Mouse (Mus musculus) stomach, postnatal 0 days (tissue): ENCODE measurements around the gene Mb21d2. TPM values are rescaled to one million over a fixed set of nuclear protein-coding genes. Genes with fewer than 3 reads are reported as not detected.

Experiments
- ATAC-seq: fragments of 200-750 bp; cut with Nextera tagmentation; 2 replicates; pipeline ENCODE4 v1.8.0; 2017; ENCODE audit not compliant: low FRiP score, low TSS enrichment
- DNase-seq: peaks from one replicate; pipeline ENCODE4 v3.0.0-alpha.2; 2016; ENCODE audit warnings: low spot score
- H3K27ac ChIP-seq: fragments of 300-500 bp; sonication (generic); replicated peaks from 2 replicates; pipeline ENCODE4 v1.5.1; 2014; ENCODE audit warnings: mild to moderate bottlenecking, control low read depth
- H3K27me3 ChIP-seq: fragments of 300-500 bp; sonication (generic); 2 replicates; pipeline ENCODE4 v1.6.1; 2014; ENCODE audit warnings: low read length; ENCODE audit not compliant: control insufficient read depth, insufficient read depth
- H3K36me3 ChIP-seq: fragments of 300-500 bp; sonication (generic); 2 replicates; pipeline ENCODE4 v1.6.1; 2014; ENCODE audit warnings: low read length, mixed read lengths; ENCODE audit not compliant: control insufficient read depth, insufficient read depth
- H3K4me1 ChIP-seq: fragments of 300-500 bp; sonication (generic); replicated peaks from 2 replicates; pipeline ENCODE4 v1.6.1; 2014; ENCODE audit warnings: antibody characterized with exemption; ENCODE audit not compliant: control insufficient read depth, insufficient read depth
- H3K4me2 ChIP-seq: fragments of 300-500 bp; sonication (generic); replicated peaks from 2 replicates; pipeline ENCODE4 v1.6.1; 2014; ENCODE audit warnings: low read depth, mild to moderate bottlenecking, control low read depth, moderate library complexity
- H3K4me3 ChIP-seq: fragments of 300-500 bp; sonication (generic); 2 replicates; pipeline ENCODE4 v1.5.1; 2014; ENCODE audit warnings: low read depth, low read length, control low read depth
- H3K9ac ChIP-seq: fragments of 300-500 bp; sonication (generic); 2 replicates; pipeline ENCODE4 v1.6.1; 2014; ENCODE audit warnings: mild to moderate bottlenecking, low read length, control low read depth, mixed read lengths
- H3K9me3 ChIP-seq: fragments of 300-500 bp; sonication (generic); 2 replicates; pipeline ENCODE4 v1.6.1; 2016; ENCODE audit warnings: low read length; ENCODE audit not compliant: control insufficient read depth
- CTCF ChIP-seq: IDR thresholded peaks from 2 replicates; pipeline ENCODE4 v1.5.1; 2016; ENCODE audit warnings: antibody characterized with exemption, low read depth, mild to moderate bottlenecking, moderate library complexity
- EP300 ChIP-seq: optimal IDR thresholded peaks from 2 replicates; pipeline ENCODE3; 2016; ENCODE audit warnings: antibody characterized with exemption
- WGBS: fragments of 180-500 bp; shearing (Covaris S2); extraction: QIAGEN DNeasy Blood & Tissue Kit; methylation state at CpG from one replicate; pipeline ENCODE4 v1.1.7; 2014; 5-methylcytosine and 5-hydroxymethylcytosine counted together
- polyA plus RNA-seq: library from polyadenylated mRNA; unstranded; fragments of >200 nt; fragmentation: Nextera tagmentation; extraction: Ambion mirVana; gene quantifications from 2 replicates; pipeline ENCODE4 v1.2.1, GENCODE M21; 2015

Mb21d2 gene
- polyA plus RNA-seq, 1 experiment from 2014 or later, result 4.8 TPM

- H3K4me3 ChIP-seq, result no peak overlapping the region
- DNase-seq (no peak), ATAC-seq (no peak)
- TF ChIP-seq EP300 (no peak), CTCF (no peak)
- H3K4me2 ChIP-seq, result no peak overlapping the region
- H3K36me3 ChIP-seq, result no peaks in the 10 kb centered on the region
- H3K9me3 ChIP-seq, result no peaks in the 10 kb centered on the region
- H3K9ac ChIP-seq, result no peak overlapping the region
- H3K27me3 ChIP-seq, result no peaks in the 10 kb centered on the region
- WGBS, result 50% methylated on average over 6 of the region's 6 CpGs
- H3K4me1 ChIP-seq, result no peaks in the 10 kb centered on the region
- H3K27ac ChIP-seq, result no peak overlapping the region
Measured at GRCm38 (mm10) chr16:28863616-28864015, 65.9 kb downstream of the Mb21d2 start.

DNA sequence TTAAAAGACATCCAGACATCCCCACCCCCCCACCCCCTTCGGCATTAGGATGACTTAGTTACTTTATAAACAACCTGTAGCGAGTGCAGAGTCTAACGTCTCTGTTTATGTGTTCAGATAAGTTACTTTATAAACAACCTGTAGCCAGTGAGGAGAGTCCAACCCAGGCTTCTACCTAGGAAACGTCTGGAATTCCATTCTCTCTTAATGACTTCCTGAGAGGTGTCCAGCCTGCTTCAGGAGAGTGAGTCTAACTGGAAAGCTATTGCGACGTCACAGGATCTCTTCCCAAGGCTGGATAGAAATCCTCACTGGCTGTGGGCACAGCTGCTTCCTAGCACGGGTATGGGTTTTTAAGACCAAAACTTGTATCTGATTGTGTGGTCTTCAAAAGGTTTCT is 67.4 kb downstream of the Mb21d2 start:
- Histone ChIP-seq H3K9ac (no peak overlapping the region), H3K9me3 (no peaks in the 10 kb centered on the region), H3K4me2 (no peak overlapping the region; the same call in 1 of the 2 replicates), H3K4me3 (no peak overlapping the region), H3K27ac (no peak overlapping the region), H3K4me1 (no peaks in the 10 kb centered on the region), H3K36me3 (no peaks in the 10 kb centered on the region), H3K27me3 (no peaks in the 10 kb centered on the region)
- WGBS, result 17% methylated on average over 7 of the region's 7 CpGs
- no peak for DNase-seq
- TF ChIP-seq EP300 (no peak), CTCF (no peak)
- 0 out of 2 replicates have a peak, but pooled peaks have one; percentile 51 for ATAC-seq

DNA sequence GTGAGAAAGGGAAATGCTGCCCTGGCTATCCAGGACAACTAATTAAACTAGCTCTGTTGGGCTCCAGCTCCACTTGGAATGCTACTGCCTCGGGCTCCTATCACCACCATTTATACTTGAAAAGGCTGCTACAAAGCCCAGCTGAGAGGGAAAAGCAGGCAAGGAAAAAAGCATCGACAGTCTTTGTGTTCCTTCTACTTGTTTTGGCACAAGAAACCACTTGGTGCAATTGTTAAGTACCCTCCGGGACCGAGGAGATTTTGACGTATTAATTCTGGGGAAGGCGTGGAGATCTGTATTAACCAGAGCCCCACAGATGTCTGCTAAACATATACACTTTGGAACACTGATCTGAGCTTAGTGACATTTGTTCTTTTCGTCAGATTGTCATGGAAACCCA is 69.8 kb downstream of the Mb21d2 start:
- no peak for TF ChIP-seq CTCF
- TF ChIP-seq EP300, result no peak
- WGBS, result 34% methylated on average over 7 of the region's 7 CpGs
- DNase-seq, result no peak
- Histone ChIP-seq H3K36me3 (no peaks in the 10 kb centered on the region), H3K4me1 (no peaks in the 10 kb centered on the region), H3K27me3 (no peaks in the 10 kb centered on the region), H3K27ac (no peak overlapping the region), H3K9me3 (no peaks in the 10 kb centered on the region), H3K9ac (no peak overlapping the region), H3K4me2 (no peak overlapping the region), H3K4me3 (no peak overlapping the region)
- no peak for ATAC-seq

GRCm38 (mm10) chr16:28859009-28859288 is 70.5 kb downstream of the Mb21d2 start:
- no peaks in the 10 kb centered on the region for H3K4me1 ChIP-seq
- H3K27me3 ChIP-seq, result no peaks in the 10 kb centered on the region
- no peaks in the 10 kb centered on the region for H3K36me3 ChIP-seq
- no peak overlapping the region for H3K9ac ChIP-seq
- peak overlapping the region; percentile 20 for H3K4me2 ChIP-seq
- H3K9me3 ChIP-seq, result no peaks in the 10 kb centered on the region
- DNase-seq, result no peak
- H3K27ac ChIP-seq, result no peak overlapping the region
- TF ChIP-seq EP300 (no peak), CTCF (no peak)
- H3K4me3 ChIP-seq, result no peak overlapping the region
- 63% methylated on average over 7 of the region's 7 CpGs for WGBS
- no peak for ATAC-seq

DNA sequence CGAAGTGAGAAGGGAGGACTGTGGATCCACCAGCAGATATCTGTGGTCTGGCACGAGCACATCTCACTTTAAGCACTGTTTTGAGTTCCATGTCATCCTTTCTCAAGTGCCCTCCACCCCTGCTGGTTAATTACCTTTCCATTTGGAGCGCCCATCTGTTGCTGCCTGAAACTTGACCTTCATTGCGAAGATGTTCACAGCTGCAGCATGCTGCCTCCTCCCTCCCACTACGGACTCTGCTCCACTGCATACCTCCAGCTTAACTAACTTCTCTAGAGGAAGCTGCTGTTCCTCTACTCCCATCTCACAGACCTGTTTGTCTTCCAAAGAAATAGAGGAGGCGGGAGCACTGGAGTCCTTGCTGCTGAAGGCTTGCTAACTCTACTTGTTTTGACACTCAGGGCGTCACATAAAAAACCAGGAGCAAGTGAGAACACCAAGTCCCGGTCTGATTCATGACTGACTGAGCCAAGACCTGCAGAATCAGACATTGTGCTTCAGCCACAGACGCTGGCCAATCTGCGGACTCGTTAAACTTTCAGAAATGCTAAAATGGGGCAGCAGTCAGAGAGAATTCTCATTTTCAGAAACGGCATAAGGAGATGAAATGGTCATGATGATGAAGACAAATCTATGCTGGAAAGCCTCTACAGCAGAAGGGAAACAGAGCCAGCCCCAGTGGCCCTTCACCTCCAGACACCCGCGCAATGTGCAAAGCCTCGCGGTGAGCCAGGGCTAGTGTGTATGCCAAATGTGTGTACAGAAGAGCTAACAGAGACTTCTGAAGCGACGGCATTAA is 71.1 kb downstream of the Mb21d2 start:
- DNase-seq (no peak), ATAC-seq (no peak; the same call in 1 of the 2 replicates)
- 44% methylated on average over 18 of the region's 18 CpGs for WGBS
- Histone ChIP-seq H3K4me3 (no peak overlapping the region), H3K36me3 (no peaks in the 10 kb centered on the region), H3K27ac (no peak overlapping the region), H3K4me1 (no peaks in the 10 kb centered on the region), H3K27me3 (no peaks in the 10 kb centered on the region), H3K4me2 (peak overlapping the region; percentile 20), H3K9me3 (no peaks in the 10 kb centered on the region), H3K9ac (no peak overlapping the region)
- TF ChIP-seq CTCF (no peak), EP300 (no peak)

- Histone ChIP-seq H3K27ac (no peak overlapping the region), H3K27me3 (no peaks in the 10 kb centered on the region), H3K4me2 (peak overlapping the region; percentile 44), H3K4me1 (no peaks in the 10 kb centered on the region), H3K9ac (no peak overlapping the region), H3K36me3 (no peaks in the 10 kb centered on the region), H3K9me3 (no peaks in the 10 kb centered on the region), H3K4me3 (0 out of 2 replicates have a peak overlapping the region, but pooled peaks have one; percentile 13)
- 36% methylated on average over 11 of the region's 11 CpGs for WGBS
- DNase-seq (peak; percentile 27), ATAC-seq (peak; percentile 32; the same call in 1 of the 2 replicates)
- no peak for TF ChIP-seq EP300
- TF ChIP-seq CTCF, result peak; percentile 18; the same call in 1 of the 2 replicates
Measured at GRCm38 (mm10) chr16:28851409-28851821, 78.1 kb downstream of the Mb21d2 start.
